Mouse (Mus musculus) spleen, adult 10 weeks (tissue): ENCODE results near the gene Rgs1. TPM values are rescaled to one million over a fixed set of nuclear protein-coding genes. Genes with fewer than 3 reads are reported as not detected.

Experiments
- polyA plus RNA-seq: library from polyadenylated mRNA; stranded (reverse); fragments of 350-450 nt; fragmentation: Illumina TruSeq; extraction: RNeasy Lipid Tissue Mini Kit (QIAGEN cat#74804); gene quantifications from one replicate; pipeline ENCODE4 v1.2.3, GENCODE M21; 2015; ENCODE audit warnings: low replicate concordance; ENCODE audit not compliant: insufficient read depth

Rgs1 gene
- polyA plus RNA-seq: 95.3 TPM

DNA sequence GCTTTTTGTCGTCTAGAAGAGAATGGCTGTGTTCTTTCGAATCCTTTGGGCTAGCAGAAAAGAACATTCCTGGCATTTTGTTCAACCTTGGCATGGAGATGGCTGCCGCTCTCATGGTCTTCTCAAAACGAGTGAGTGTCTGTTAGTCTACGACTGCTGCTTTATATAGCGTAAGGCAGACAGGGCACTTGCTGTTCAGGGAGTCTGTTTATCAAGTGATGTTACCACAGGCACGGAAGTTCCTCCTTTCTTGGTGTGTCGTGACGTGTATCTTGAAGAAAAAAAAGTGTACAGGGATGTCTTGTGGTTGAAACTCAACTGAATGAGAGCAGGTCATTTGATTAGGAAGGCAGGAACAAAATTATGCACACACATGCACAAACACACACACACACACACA, at the start of gene Rgs1:
Gene Rgs1 (minus strand): TSS at position 320 of the 400 bp plus-strand sequence.

Other genes starting within 250 kb of the Rgs1 start
- 154 TPM for gene Rgs2, start 245.1 kb downstream of the Rgs1 start, polyA plus RNA-seq
- gene Rgs13, start 71.9 kb downstream of the Rgs1 start, polyA plus RNA-seq: 4.2 TPM